Mouse (Mus musculus) CD4-positive, CD25-positive, alpha-beta regulatory T cell, adult 4 months (primary cell): Measurements from ENCODE around the gene Tnr. TPM values are rescaled to one million over a fixed set of nuclear protein-coding genes. Genes with fewer than 3 reads are reported as not detected.

ENCODE experiments used
- ATAC-seq: one replicate; pipeline ENCODE4 v1.8.0; 2017
- polyA plus RNA-seq, 2 experiments: library from polyadenylated mRNA; unstranded; fragments of 100-300 nt; shearing (Covaris generic); gene quantifications; one replicate each; pipeline ENCODE4 v1.2.1; 2017

Tnr gene
- polyA plus RNA-seq, 2 experiments from 2014 or later: not detected

- no peak for ATAC-seq
Observed at GRCm38 (mm10) chr1:159977786-159978185, 454.2 kb downstream of the Tnr start.

DNA sequence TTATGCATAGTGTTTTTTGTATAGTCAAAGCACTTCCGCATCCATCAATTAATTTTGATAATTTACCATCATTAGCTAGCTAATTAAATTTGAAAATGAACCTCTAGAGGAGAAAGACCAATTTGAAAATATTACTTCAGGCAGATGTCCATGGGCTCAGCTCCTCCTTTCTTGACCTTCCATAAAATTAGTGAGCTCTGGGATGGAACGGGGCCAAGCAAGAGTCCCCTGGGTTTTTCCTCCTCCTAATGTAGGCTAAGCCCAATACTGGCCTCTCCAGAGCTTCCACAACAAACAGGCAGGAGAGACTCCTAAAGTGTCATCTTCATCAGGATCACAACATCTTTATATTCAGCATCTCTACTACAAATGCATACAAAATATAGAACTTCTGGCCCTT, 455.5 kb downstream of the Tnr start:
- no peak for ATAC-seq

DNA sequence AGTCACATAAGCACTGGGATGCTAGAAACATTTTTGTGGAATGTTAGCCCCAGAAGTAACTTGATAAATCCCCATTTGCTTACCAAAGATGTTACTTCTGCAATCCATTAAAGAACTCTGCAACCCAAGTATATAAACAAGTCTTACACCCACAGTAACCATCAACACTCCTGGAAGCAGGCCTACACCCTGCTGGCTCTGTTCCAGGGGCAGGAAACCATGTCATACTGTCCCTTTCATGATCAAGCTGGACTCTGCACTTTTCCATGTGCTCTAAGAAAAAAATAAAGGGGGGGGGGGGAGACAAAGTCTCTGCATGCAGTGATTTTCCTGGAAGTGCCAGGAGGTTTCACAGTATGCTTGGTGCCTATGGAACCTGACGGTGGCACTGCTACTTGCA, 456.8 kb downstream of the Tnr start:
- no peak for ATAC-seq
